Mouse (Mus musculus) CH12.LX (cell line): ENCODE measurements around the gene Eea1.

Source experiments
- CTCF ChIP-seq, 2 experiments: IDR thresholded peaks in 1 of 2; conservative IDR thresholded peaks in 1 of 2; 2 replicates each; pipeline ENCODE4 v1.5.1; 2011 to 2012; ENCODE audit warnings: low read depth in 2 of 2, low read length in 2 of 2, improper control_type of control experiment in 1 of 2, inconsistent platforms in 1 of 2, mild to moderate bottlenecking in 1 of 2, moderate library complexity in 1 of 2
- E2F4 ChIP-seq: IDR thresholded peaks from 2 replicates; pipeline ENCODE4 v1.6.1; 2011; ENCODE audit warnings: low read depth, low read length, improper control_type of control experiment; ENCODE audit not compliant: insufficient replicate concordance
- ELF1 ChIP-seq: IDR thresholded peaks from 2 replicates; pipeline ENCODE4 v1.6.1; 2014; ENCODE audit warnings: low read depth, mild to moderate bottlenecking, inconsistent platforms, low read length, improper control_type of control experiment
- ETS1 ChIP-seq: conservative IDR thresholded peaks from 2 replicates; pipeline ENCODE4 v1.6.1; 2012; ENCODE audit warnings: low read depth, mild to moderate bottlenecking, inconsistent platforms, low read length, improper control_type of control experiment, moderate library complexity
- MAX ChIP-seq: IDR thresholded peaks from 2 replicates; pipeline ENCODE4 v1.6.1; 2011; ENCODE audit warnings: low read length, improper control_type of control experiment
- MYC ChIP-seq: IDR thresholded peaks from 2 replicates; pipeline ENCODE4 v1.6.1; 2011; ENCODE audit warnings: low read depth, mild to moderate bottlenecking, improper control_type of control experiment, low read length
- POLR2A ChIP-seq: IDR thresholded peaks from 2 replicates; pipeline ENCODE4 v1.6.1; 2011; ENCODE audit warnings: low read depth, mild to moderate bottlenecking, improper control_type of control experiment, low read length
- RAD21 ChIP-seq: IDR thresholded peaks from 2 replicates; pipeline ENCODE4 v1.6.1; 2011; ENCODE audit warnings: low read depth, mild to moderate bottlenecking, low read length, improper control_type of control experiment, moderate library complexity
- ZMIZ1 ChIP-seq: IDR thresholded peaks from 2 replicates; pipeline ENCODE4 v1.6.1; 2012; ENCODE audit warnings: low read depth, mild to moderate bottlenecking, inconsistent platforms, low read length, improper control_type of control experiment

- TF ChIP-seq ETS1, result no peak
- no peak for TF ChIP-seq POLR2A
- TF ChIP-seq ELF1, result no peak
- TF ChIP-seq RAD21, result peak; percentile 97
- TF ChIP-seq ZMIZ1, result no peak
- peak; percentile 21; the same call in 1 of the 2 replicates for TF ChIP-seq MYC
- peak; percentile 57 to 95; a peak in 3 of 4 replicates for TF ChIP-seq CTCF (conservative IDR thresholded peaks at IDR 0.05 in 1 of 2, IDR thresholded peaks at IDR 0.05 in 1 of 2; ENCODE audit: low read depth in 2 of 2, low read length in 2 of 2)
- no peak for TF ChIP-seq E2F4
- 0 out of 2 replicates have a peak, but pooled peaks have one; percentile 49 for TF ChIP-seq MAX
These were observed 45.5 kb upstream of the Eea1 start for GRCm38 (mm10) chr10:95894856-95895386.
